Mouse (Mus musculus): ENCODE measurements around the gene Mlf2.
"Not testable (repeated sequence)": the region's sequence is repeated elsewhere in the genome, so short reads cannot be mapped to it uniquely, and the experiment has no call there.

Gene Mlf2

DNA sequence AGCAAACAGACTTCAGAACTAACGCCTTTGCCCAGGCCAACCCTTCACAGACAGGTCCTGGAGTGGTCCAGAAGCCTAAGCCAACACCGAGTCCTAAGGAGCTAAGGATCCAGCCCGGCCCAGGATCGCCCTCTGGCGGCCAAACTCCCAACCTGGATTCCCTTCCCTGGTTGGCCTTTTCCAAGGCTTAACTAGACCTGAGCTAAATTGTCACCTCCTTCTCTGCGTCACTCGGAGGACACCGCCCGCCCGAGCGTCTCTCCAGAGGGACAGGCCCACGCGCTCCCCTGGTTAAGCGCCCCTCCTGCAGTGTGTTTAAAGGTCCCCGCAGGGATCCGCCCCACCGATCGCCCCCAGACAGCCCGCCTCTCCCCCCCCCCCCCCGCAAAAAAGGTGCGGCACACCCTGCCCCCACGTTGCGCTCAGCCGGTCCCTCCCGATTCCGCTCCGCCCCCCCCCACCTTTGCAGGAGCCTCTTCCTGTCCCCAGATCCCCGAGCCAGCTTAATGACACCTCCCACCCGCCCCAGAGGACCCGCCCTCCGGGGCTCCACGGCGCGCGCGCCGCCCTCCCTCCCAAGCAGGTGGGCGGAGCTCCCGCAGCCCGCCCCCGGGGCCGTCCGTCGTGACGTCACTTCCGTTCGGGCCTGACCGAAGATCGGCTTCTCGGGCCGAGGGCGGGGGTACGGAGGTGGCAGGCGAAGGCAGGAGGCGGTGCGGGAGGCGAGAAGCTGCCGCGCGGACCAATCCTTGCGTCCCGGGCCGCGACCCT, at the start of gene Mlf2:
Gene Mlf2 (plus strand): TSS at position 633 of the 771 bp plus-strand sequence.
- DNase-seq = peak; percentile 99

DNA sequence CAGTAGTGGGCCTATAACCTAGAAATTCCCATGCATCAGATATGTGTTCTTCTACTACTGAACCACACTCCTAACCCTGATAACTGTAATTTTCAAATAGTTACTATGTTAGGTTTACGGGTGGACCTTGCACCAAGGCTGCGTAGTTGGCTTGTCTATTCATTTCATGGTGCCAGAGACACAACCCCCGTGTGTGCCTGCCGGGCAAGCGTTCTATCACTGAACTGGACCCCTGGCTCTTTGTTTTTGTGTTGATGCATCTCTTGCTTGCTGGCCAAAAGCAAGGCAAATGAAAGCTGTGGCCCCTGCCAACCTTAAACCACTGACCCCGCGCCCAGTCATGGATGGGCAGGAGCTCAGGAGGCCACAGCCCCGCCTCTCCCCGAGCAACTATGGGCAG, 49.4 kb upstream of the Mlf2 start:
- DNase-seq = no peak

DNA sequence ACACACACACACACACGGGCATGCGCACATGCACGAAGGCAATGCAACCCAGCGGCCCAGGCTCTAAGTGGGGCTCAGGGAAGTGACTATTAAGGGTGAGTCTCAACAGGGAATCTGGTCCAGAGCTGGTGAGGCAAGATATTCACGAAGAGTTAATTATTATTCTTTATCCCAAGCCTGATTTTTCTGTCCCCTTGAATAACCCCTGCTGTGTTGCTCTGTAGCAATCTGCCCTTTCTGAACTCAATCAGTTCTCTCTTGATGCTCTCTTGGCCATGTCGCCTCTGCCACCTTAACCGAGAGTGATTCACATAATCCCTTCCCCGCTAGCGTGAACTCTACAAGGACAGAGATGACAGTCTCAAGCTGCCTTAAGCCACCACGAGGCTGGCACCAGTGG, 47.8 kb upstream of the Mlf2 start:
- DNase-seq = no peak

DNA sequence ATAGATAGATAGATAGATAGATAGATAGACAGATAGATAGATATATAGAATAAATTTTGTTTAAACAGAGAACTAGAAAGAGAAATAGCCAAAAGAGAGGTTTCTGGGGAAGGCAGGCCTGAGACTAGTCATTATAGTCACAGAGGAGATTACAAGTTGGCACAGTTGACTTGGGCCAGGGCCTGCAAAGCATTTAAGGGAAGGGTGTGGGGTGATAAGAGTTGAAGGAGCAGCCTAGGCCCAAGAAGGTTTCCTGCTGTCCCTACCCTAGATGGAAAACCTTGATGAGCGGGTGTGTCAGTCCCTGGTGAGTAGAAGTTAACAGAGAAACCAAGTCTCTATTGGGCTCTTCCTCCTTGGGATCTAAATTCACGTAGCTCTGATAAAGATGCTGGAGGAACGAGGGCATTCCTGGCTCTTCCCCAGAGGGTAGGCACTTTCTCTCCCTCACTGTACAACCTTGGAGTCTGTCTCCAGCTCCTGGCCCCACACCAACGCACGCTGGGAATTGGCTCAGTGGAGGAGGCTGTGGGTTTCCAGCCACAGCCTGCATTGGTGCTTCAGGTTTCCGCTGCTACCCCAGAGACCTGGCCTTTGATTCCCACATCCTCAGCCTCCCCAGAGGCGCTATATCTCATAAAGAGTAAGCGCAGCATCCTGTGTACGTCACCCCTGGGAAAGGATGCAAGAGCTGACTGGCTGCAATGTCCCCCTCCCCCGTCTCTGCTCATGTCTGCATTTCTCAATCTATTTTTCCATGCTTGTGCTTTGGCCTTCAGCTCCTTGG, 46.3 kb upstream of the Mlf2 start:
- no peak for DNase-seq

DNA sequence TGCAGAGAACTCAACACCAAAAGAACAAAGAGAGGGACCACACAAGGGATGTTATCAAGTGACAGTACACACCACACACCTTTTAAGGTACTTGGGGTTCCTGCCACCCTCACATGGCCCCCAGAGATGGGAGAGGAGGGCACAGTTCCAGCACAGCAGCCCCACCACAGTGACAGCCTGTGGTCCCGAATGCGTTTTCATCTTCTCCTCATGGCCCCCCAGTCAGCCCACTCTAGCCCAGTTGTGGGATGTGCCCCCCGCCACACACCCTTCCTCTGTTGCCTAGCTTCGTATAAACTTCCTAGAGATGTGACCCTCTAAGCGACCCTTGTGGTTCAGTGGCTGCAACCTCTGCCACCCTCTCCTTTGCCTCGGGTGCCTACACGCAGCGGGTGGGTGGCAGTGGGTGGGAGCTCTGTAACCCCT, 45.2 kb upstream of the Mlf2 start:
- DNase-seq = no peak

DNA sequence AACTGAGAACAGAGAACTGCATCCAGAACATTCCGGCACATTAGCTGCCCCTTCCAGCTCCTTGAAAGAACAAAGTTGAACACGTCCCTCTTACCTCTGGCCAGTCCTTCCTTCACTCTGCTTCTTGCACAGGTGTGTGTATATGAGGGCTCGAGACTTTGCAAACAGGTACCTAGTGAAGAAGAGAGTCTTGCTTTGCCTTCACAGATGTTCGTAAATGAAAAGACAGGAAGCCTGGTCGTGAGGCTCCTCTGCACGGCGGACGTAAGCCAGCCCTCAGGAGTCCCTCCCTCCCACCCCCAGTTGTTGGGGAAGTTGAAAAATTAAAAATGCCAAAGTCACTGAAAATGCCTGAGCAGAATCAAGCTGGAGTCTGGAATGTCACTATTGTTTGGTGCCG, 43.2 kb upstream of the Mlf2 start, which contains the start of gene Cd4:
Gene Cd4 (minus strand): TSS at position 236 of the 400 bp plus-strand sequence.
- no peak for DNase-seq

DNA sequence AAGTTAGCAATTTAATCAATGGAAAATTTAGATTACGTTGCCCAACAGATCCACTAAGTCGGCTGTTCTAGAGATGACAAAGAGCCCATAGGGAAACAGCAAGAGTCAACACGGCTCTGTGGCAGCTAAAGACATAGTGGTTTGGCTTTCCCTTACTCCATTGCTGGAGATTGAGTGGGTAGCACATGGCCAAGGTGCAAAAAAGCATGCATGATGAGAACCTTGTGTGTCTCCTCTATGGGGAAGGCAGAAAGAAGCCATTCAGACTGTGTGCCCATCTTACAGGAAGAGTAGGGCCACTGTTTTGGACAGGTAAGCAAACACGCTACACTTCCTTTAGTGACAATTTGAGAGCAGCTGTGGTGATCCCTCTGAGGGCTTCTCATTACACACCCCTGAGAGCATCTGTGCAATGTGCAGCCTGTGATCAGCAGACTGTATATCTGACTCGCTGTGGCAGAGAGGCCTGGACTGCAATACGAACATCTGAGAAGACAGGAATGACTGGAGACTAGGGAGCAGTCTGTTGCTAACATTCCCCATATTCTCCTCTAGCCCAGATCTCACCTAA, 42.5 kb upstream of the Mlf2 start:
- DNase-seq = no peak

DNA sequence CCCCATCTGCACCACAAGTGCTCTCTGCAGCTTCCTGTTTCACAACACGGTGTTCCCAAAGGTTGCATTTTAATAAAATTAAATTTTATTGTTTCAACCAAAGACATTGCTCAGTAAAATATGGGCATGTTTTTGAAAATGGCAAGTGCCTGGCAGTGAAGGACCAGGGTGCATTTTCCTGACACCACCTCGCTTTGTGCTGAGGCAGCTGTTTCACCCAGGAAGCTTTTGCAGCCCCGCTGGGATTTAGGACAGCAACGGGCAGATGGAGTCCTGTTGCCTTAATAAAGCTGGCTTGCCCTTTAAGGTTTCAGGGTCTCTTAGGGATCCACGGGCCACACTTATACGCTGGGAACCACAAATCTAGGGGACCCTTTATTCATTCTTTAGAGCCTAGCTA, 40.2 kb upstream of the Mlf2 start:
- no peak for DNase-seq

DNA sequence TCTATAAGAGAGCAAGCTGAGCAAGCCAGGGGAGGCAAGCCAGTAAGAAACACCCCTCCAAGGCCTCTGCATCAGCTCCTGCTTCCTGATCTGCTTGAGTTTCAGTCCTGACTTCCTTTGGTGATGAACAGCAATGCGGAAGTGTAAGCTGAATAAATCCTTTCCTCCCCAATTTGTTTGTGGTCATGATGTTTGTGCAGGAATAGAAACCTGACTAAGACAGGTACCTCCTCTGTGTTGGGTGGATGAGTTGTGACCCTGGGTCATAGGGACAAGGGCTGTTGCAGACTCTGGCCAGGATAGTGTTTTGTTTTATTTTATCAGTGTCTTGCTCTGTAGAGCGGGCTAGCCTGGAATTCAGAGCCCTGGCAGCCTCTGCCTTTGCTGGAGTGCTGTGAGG, 37.1 kb upstream of the Mlf2 start:
- DNase-seq = not testable (repeated sequence)

DNA sequence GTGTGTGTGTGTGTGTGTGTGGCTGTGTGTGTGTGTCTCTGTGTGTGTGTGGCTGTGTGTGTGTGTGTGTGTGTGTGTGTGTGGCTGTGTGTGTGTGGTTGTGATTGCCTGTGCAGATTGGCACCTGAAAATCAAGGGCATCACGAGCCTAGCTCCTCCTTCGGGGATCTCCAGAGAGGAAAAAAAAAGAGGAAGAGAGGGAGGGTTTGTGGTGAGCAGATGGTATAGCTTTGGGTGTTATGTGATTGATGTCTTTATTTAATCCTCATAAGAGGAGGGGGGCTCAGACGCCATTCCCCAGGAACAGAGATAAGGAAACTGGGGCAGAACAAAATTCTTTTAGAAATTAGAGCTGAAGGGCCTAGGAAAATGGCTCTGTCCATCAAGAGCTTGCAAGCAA, 32.8 kb upstream of the Mlf2 start:
- no peak for DNase-seq

DNA sequence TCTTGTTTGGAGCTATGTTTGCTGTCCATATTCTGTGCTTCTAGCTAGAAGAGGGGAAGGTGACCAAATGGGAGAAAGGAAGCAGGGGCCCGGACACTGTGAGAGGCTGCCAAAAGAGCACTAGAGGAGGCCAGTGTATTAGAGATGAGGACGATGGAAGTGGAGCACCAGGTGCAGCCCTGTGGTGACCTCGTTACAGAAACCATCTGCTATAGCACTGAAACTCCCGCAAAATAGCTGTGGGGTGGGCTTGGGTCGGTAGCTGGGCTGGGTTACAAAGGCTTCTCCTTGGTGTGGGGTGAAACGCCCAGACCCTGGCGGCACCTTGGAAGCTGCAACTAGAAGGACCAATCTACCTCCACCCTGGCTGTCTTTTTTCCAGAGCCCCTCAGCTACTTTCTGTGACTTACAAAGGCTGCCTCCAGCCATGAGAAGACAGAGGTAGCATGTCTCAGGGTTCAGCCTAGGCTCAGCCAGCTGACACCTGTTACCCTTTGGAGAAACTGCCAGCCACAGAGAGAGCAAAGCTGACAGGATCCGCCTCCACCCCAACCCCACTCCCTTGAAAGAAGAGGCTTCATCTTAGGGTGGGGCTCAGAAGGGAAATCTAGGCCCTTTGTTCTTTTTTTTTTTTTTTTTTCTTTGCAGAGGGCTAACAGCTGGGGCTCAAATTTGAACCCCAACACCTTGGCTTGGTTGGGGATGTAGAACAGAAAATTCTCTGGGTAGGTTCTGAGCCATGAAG, 31.0 kb upstream of the Mlf2 start:
- DNase-seq = no peak

DNA sequence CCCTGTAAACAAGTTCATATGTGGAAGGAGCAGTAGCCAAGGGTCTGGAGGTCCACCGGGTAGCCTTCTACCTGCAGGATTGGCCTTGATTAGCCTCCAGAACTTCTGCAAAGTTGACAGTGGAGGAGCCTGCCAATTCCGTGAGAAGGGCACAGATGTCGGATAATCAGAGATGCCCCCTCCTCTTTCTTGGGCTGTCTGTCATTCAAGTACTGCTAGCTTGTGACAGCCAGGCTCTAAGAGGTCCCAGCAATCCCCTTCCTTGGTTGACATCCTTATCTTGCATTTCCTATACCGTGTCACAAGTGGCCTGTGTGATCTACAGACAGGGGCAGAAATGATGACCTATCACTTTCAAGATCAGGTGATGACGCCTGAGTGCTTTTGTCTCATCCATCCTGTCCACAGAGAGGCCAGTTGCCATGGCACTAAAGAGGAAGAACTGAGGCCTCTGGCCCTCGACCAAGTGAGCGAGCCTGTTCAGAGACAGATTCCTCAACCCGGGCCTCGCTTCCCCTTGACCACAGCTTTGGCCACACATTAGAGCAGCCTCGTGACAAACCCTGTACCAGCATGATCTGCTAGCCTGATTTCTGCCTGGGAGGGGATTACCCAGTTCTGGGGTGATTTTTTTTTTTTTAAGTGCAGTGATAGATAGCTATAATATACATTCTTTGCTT, 30.2 kb upstream of the Mlf2 start:
- DNase-seq = peak; percentile 19

DNA sequence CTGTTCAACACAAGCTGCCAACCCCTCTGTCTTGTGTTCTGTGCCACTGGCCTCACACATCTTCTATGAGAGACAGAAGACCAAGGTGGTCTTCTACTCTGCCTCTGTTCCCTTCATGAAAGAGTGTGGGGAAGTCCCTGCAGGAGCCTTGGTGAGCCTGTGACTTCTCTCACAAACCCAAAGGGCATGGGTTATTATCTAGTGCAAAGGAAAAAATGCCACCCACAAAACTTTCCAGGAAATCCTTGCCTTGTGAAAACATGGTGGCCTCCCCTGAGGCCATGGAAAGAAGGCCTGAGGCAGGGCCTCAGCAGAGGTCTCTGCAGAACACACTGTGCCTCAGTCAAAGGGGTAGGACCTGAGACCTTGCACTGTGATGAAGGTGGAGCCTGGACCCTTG, 29.3 kb upstream of the Mlf2 start:
- DNase-seq = no peak

DNA sequence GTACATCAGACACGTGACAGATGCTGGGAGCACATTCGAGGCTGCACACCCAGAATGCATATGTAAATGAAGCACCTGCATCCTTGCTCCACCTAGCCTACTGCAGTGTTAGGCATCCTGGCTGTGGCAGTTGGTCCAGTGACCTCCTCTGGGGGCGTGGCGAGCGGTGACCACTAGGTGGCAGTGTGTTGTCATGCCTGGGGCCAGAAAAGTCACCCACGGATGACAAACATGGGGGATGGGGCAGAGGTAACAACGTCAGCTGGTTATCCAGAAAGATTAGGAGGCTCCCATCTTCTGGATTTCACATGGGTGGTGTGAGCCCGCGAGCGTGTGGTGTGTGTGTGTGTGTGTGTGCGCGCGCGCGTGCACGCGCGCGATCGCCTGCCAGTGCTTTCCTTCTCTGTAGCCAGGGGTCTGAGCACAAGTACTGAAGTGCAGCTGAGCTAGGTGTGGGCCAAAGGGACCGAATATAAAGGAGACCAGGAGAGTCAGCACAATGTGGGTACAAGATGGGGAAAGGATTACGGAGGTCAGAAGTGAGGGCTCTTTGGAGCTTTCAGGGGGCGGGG, 27.5 kb upstream of the Mlf2 start:
- peak; percentile 87 for DNase-seq

DNA sequence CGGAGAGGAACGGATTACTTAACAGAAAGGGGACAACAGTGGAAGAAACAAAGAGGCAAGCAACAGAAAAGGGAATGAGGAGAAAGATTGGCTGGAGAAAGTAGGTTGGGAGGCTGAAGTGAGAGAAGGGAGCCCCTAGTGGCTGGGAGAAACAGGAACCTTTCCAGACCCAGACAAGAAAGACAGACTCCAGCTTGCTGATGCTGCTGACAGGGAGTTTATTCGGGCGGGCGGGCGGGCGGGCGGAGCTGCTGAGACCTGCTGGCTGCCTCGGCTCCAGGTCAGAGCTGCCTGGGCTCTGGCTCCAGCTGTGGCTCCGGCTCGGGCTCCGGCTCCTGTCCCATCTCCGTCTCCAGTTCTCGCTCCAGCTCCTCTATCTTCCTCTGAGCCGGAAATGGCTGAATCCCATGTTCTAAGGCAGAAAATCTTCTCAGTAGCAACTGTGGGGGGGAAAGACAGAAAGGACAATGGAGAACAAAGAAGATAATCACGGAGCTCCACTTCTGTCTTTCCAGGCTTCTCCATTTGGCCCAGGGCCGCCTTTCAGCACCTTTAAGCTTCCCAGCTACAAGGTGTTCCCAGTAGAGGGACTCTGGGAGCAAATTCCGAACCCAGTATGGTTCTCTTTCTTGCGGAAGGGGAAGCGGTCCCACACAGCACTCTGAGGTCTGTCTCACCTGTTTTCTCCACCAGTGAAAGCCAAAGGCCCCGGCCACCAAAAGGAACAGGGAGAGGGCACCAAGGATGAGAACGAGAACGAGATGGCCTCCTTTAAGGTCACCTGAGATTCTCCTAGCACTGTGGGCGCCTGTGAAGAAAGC, 26.8 kb upstream of the Mlf2 start:
- peak; percentile 76 for DNase-seq

DNA sequence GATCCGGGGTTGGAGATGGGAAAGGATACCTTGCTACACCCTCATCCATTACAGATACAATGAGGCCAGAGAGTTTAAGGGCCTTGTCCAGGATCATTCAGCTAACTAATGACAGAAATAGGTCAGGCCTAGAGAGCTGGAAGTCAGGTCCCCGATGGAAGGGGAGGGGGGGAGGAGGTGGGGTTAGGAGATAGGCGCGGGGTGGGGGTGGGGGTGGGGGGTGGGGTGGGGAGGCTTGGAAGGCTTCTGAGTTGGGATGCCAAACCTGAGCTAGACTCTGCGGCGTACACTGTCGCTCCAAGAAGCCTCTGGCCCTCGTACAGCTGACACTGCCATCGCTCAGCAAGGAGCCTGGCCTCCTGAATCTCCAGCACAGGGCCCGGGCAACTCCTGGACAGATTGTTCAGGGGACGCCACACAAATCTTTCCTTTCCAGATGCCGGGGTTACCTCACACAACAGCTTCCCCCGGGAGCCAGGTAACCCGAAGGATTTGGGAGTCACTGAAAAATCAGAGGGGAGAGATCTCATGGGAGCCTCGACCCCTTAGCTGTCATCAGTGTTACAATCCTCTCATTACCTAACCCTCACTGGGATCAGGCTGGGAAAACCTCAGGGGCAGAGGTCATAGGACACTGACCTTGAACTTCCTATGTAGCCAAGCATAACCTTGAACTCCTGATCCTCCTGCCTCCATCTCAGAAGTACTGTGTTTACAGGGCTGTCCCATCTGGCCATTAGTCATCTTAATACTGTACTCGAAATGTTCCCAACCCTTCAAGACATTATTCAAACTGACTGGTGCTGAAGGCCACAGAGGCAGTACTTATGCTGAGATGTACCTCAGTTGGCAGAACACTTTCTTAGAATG, 26.0 kb upstream of the Mlf2 start:
- DNase-seq = no peak

DNA sequence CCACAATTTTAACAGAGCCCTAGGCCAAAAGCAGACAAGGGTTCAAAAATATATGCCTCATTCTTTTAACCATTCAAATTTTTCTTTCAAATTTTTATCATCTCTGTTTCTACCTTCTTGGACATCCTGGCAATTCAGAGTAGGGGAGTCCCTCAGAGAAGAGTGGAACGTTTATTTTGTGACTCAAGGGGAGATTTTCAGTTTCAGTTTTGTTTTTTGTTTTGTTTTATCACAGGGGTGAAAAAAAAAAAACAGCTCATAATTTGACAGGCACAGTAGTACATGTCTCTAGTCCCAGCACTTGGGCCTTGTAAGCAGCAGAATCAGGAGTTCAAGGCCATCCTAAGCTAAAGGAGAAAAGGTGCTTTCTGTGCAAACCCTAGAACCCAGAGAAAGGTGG, 23.4 kb upstream of the Mlf2 start:
- no peak for DNase-seq

DNA sequence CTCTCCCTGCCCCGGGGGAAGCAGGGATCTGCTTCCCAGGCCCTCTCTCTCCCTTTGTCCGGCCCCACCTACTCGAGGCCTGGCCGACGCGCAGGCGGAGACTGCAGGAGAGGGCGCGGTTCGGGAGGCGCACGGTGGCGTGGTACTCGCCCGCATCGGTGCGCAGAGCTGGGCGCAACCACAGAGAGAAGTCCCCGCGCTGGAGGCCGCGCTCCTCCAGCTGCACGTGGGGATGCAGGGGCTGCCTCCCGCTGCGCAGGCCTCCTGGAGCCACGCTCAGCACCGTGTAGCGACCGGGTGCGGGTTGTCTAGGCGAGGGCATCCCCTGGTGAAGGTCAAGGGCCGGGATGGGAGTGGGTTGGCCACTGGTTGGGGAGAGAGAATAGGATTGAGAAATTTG, 21.2 kb upstream of the Mlf2 start:
- peak; percentile 37 for DNase-seq

DNA sequence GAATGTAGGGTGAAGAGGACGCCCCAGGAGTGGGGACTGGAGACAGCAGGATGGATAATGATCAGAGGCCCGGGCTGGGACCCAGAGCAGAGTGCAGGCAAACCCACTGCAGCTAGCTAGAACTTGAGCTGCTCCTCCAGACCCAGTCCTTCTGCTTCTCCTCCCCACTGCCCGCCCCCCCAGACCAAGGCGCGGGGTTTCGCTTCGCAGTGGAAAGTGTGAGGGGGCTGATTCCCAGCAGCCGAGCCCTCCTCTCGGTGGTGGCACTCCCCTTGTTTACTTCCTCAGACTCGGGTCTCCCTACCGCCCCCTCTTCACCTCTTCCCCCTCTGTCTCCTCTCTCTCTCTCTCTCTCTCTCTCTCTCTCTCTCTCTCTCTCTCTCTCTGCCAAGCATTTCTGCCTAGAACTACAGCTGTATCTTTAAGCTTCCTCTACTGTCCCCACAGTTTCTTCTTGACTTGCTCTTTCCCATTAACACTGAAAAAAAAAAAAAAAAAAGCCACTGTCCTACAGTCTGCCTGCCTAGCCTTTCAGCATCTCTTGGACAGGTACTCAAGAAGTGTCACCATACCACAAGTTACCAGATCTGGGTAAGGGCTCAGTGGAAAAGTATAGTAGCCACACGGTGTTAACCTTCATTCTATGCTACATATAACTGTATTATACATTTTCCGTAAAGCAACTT, 19.5 kb upstream of the Mlf2 start, which contains the start of gene Lag3:
Gene Lag3 (minus strand): TSS at position 173 of the 686 bp plus-strand sequence.
- DNase-seq = no peak

DNA sequence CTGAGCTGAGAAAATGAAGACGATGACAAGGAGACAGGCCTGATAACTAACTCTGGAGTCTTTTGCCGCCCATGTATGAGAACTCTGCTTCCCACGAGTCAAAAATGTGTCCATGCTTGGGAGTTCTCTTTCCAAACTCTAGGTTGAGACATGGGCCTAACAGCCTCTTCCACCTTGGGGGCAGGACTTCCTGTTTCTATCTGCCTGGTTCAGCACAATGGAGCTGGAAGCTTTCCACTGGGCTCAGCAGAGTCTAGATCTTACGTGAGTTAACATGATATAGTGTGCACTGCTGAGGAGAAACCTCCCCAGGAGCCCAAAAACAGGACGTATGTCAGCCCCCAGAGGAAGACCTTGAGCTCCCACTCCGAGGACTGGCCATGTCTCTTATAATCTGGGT, 18.0 kb upstream of the Mlf2 start:
- no peak for DNase-seq

Measured in right cerebral cortex, postnatal 25 days (tissue).